Mouse (Mus musculus) left cerebral cortex, postnatal 4 days (tissue): ENCODE measurements around the gene Fyn. TPM values are rescaled to one million over a fixed set of nuclear protein-coding genes. Genes with fewer than 3 reads are reported as not detected.

Experiments
- DNase-seq: peaks from one replicate; pipeline ENCODE4 v3.0.0-alpha.2; 2022
- intact Hi-C: fragments of 180-260 bp; cut with DNase I; formaldehyde crosslinking; loops from one replicate; pipeline ENCODE4 v1.15.1; 2025
- total RNA-seq, 2 experiments: library from RNA; stranded (reverse); gene quantifications; 2 replicates each; pipeline ENCODE4 v1.2.3; 2021

The Fyn gene
- total RNA-seq, 2 experiments from 2014 or later, result 211 to 217 TPM

DNA sequence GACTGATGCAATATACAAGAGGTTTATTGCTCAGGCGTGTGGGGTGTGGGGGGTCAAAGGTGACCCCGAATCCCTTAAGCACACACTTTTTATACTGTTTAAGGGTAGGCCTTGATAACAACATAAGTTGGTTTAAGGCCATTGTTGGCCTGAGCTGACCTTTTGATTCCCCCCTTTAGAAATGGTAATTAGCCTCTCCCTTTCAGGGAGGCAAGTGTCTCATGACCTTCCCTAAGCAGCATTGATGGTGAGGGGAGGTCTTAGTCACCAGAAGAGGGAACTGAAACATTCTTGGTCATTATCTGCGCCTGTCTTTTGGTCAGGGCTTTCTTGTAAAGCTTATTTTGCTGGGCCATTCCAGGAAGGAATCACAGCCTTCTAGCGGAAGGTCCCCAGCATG is 223.8 kb downstream of the Fyn start:
- intact Hi-C loops, result no loop called here
- DNase-seq, result no peak

DNA sequence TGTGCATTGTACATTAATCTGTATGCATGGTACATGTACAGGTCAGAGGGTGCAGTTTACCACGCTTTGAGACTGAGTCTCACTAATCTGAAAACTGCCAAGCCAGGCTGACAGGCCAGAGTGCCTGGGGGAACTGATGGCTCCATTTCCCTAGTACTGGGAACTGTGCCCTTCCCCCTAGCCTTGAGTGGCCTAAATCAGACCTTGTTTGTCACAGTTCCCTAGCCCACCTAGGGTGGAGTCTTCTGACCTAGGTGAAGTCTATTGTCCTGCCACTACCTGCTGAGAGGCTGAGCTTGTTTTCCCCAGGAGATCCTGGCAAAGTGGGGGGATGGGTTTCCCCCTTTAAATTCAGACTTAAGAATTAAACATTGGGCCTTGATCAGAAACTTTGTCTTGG is 226.1 kb downstream of the Fyn start:
- intact Hi-C loops, result no loop called here
- DNase-seq, result no peak

DNA sequence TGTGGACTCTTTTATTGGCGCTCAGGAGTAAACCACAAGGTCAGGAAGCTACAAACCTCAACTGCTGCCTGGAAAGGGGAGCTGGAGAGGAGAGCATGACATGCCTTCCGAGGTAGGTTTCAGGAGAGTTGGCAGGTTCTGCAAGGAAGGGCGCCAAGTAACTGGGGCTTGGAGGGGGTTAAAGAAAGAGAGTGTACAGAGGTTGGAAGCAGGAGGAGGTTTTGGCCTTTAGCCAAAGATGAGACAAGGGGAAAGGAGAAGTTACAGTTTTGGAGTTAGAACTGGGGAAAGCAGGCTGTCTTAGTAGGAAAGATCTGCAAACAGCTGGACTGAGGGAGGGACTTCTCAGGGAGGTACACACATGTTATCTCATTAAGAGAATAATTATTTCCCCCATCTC is 227.2 kb downstream of the Fyn start:
- intact Hi-C loops, result no loop called here
- DNase-seq, result no peak

DNA sequence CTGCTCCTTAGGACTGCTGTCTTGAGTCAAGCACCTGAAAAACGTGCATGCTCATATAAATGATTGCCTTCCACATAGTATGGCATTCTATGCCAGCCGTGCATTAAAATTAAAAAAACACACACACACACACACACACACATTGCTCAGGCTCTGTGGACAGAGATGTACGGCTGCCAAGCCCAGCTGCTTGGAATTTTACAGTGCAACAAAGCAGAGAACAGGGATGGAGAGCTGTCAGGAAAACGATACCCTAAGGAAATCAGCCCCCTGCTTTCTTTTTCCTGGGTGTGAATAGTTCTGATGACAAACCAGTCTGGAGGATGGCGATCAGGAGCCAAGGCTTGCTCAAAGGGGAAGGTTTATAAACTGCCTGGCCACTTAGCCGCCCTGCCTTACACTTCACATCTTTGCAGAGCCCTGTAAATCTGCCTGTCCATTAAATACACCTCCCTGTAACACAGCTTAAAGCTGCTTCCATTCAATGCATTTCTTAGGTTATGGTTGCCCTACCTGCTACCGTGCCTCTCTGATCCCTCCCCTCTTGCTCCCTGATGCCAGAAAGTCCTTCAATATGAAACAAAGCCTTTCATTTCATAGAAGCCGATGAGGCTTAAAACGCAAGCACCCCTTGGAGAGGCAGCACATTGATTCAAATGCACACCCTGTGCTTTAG is 228.6 kb downstream of the Fyn start:
- no peak for DNase-seq
- intact Hi-C loops, result no loop called here

DNA sequence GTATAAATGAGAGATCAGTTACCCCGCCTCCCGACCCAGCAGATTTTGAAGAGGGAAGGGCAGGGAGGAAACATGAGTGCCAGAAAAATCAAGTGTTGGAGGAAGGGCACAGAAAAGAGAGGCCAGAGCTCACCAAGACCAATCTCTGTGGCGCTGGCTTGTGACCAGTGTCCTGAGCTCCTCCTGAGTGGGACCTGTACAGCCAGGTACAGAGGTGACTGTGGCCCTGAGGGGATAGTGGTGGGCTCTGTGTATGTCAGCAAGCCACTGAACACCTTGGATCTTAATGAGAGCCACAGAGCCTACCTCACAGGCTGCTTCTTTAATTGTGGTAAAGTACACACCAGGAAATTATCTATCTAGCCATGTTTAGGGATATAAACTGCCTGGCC is 229.1 kb downstream of the Fyn start:
- intact Hi-C loops, result no loop called here
- DNase-seq, result no peak

DNA sequence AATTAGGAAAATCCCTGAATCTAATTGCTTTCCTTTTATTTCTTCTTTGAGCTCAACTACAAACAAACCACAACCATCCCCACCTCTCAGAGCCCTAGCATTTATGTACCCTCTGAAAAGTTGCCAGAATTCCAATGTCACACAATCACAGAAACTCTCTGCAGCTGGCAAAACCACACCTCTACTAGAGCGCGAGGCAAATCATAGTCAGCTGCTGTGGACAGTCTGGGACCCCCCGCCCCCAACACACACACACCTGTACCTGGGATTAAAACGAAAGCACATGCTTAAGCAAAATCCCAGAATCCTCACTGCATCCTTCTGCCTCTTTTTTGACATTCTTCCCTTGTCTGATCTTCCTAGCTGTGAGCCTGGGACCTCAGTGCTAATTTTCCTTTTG is 230.9 kb downstream of the Fyn start:
- no peak for DNase-seq
- intact Hi-C loops, result no loop called here

DNA sequence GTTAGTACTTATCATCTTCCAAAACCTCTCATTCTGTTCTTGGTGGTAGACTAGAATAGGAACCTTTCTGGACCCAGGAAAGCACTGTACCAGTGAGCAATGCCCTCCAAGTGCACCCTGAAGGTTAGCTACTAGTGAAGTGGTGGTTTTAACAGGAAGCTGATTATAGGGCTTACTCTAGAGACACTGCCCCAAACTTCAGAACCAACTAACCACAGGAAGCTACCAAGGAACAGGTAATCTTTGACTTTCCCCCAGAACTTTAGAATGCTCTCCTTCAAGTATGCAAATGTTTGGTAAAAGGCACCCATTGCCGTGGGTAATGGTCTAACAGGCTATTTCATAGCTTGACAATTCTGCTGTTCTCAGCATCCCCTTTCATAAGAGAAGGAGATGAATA is 231.5 kb downstream of the Fyn start:
- intact Hi-C loops, result no loop called here
- DNase-seq, result no peak

DNA sequence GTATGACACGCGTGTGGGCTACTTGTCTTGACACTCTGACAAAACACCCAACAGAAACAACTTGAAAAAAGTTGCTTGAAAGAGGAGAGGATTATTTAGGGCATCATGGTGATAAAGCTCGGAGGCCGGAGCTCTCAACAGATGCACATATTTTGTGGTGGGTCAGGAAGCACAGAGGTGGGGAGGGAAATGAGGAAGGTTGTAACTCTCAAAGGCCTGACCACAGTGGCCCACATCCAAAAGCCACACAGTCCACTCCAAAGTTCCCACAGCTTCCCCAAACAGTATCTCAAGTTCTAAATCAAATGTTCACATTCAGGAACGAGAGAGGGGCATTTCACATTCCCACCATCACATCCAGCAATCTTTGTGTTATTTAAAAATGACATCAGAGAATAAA is 232.4 kb downstream of the Fyn start:
- intact Hi-C loops, result no loop called here

DNA sequence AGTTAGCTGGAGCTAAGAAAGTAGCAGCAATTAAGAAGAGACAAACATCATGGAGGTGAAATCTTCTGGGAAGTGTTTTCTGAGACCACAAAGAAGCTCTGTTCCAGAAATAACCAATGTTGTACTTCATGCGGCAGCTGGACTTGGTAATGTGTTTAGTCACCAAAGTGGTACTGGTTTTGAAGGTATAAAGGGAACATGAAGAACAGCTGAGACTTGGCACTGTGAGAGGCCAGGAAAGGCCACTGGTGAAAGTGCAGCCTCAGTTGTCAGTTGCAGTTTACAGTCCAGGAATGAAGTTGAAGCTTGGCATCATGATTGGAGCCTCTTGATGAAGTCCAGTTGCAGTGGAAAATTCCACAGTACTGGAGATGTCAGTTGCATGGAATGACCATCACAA is 237.8 kb downstream of the Fyn start:
- no peak for DNase-seq
- intact Hi-C loops, result no loop called here

More for the DNA sequence above, 232.4 kb downstream of the Fyn start:
- no peak for DNase-seq

DNA sequence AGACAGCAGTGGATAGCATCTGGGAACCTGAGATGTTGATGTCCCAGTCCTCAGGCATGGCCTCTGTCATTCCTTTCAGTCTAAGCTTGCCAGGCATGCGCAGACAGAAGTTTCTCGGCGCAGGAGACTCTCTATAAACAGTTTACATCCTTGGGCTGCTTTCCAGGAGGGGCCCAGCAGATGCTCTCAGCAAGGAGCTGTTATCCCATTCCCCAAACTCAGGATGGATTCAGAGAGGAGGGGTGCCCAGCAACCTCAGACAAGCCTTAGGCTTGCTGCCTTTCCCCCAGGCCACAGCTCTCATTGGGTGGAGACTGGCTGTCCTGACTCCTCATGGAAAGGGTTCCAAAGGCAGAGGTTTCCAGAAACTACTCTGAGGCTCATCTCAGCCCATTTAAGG is 242.6 kb downstream of the Fyn start:
- intact Hi-C loops, result no loop called here
- DNase-seq, result no peak

DNA sequence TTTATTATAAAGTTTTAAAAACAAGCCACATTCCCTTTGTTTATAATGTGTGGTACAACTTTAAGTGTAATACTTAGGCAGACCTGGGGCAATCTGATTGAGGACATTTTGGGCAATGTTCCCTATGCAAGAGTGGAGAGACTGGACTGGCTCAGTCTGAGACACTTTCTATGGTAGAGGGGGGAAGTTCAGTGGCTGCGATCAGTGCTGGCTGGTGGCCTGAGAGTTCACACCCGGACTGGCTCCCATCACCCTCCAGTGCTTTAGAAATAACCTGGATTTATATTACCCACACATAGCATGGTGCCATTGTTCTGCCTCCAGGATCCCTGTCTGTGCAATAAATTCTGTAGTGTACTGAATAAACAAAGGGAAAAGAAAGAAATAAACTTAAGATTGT is 243.5 kb downstream of the Fyn start:
- DNase-seq, result no peak
- intact Hi-C loops, result no loop called here

DNA sequence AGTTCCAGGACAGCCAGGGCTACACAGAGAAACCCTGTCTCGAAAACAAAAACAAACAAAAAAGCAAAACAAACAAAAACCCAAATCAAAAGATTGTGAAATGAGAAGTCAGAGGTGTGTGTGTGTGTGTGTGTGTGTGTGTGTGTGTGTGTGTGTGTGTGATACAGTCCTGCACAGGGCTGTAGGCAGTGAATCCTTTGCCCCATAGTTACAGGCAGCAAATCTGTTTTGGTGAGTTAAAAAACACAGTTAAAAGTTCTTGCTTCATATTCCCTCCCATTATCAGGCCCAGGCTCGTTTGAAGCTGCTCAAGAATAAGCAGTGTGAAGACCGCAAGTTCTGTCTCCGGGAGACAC is 244.0 kb downstream of the Fyn start, which contains the start of gene Traf3ip2:
Gene Traf3ip2, plus strand, starts transcription at position 302 of the 356 bp plus-strand sequence.
- no peak for DNase-seq
- intact Hi-C loops, result no loop called here

DNA sequence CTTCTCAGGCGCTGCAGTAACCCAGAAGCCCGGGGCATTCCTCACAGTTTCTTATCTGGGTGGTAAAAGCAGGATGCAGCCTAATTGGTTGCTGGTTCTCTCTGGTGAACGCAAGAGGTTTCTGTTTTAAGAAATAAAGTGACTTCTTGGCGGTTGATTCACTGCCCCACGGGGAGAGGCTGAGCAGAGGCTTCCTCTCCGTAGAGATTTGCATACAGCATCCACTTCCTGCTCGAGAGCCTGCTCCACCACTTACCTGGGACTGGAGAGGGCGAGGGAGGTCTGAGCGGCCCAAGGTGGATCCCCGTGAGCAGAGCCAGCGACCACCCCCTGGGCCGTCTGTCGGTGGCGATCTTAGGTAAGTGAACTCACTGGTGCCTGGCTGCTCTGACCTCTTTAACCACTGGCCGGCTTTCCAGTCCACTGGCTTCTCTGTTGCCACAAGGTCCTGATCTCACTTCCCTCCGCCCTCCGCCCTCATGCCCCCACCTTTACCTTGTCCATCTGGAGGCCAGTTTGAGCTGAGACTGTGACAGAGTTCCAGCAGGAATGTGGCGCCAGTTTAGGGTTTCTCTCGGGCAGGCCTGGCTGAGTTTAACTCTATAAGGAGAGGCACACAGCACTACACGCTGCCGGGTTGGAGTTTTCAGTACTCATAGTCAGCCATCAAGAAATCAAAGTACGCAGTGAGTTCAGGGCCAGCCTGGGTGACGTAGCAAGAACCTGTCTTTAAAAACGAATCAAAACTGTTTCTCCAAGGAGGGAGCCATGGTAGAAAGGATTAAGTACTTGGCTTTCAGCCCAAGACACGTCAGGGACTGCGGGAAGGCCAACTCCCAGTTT is 244.6 kb downstream of the Fyn start:
- intact Hi-C loops, result no loop called here
- DNase-seq, result peak; percentile 37

DNA sequence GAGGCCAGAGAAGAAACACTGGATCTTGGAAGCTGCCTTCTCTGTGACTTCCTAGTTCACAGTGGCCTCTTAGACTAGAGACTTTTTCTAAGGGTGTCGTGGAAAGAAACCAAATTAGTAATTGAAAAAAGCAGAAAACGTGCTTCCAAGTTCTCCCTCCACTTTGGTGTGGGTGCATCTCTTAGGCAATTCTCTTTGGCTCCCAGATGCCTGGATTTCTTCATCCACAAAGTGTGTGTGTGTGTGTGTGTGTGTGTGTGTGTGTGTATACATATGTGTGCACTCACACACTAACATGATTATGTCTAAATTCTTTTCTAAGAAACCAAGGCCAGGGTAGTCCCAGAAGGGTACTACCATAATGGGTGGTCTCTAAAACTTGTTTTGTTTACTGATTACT is 245.3 kb downstream of the Fyn start:
- DNase-seq, result no peak
- intact Hi-C loops, result no loop called here

DNA sequence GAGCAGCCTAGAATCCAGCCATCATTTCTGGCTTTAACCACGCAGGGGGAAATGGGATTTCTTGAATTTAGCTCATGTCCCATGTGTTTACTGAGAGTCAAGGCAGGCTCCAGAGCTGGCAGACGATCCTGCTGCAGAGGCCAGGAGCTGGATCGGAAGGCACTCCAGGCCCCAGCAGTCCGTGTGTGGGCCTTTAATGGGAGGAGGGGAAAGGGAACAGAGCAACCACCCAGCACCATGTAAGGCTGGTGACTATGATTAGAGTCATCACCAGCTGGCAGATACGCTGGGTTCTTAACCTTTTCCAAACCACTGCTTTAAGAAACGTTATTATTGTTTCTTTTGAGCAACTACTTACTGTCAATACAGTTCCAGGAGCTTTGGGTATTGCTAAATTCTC is 246.0 kb downstream of the Fyn start:
- peak; percentile 73 for DNase-seq
- intact Hi-C loops, result no loop called here

Other genes starting within 250 kb of the Fyn start
- 10 to 100 TPM; 10.7 to 13.4 TPM for gene Fam229b, start 234.9 kb upstream of the Fyn start, total RNA-seq
- 1 to 10 TPM; 6.0 to 7.5 TPM for gene Tube1, start 234.9 kb upstream of the Fyn start, total RNA-seq
- 1 to 10 TPM in 1 of 2 experiments, under 1 TPM in 1; 0.54 to 1.2 TPM for gene Ccn6, start 205.1 kb upstream of the Fyn start, total RNA-seq
- 1 to 10 TPM in 1 of 2 experiments, under 1 TPM in 1; 0.52 to 1.5 TPM for gene Traf3ip2, start 244.1 kb downstream of the Fyn start, total RNA-seq